Mouse (Mus musculus) CH12.LX (cell line): ENCODE results near the gene Jak2. TPM values are rescaled to one million over a fixed set of nuclear protein-coding genes. Genes with fewer than 3 reads are reported as not detected.
A peak's percentile ranks its signal among the peaks of the same experiment; 100 is the strongest.

Experiments
- DNase-seq: peaks from one replicate; pipeline ENCODE4 v3.0.0-alpha.2; 2013; ENCODE audit errors: extremely low read depth
- H3K27ac ChIP-seq: 2 replicates; pipeline ENCODE4 v1.5.1; 2012; ENCODE audit warnings: low read depth, mild to moderate bottlenecking, control low read depth, moderate library complexity; ENCODE audit not compliant: insufficient read depth
- H3K27me3 ChIP-seq: replicated peaks from 2 replicates; pipeline ENCODE3; 2012; ENCODE audit warnings: inconsistent platforms
- H3K36me3 ChIP-seq, 2 experiments: replicated peaks in 1 of 2; 2 replicates each; pipeline versions ENCODE3 to v1.6.1; 2012; ENCODE audit warnings: inconsistent platforms in 1 of 2, low read length in 1 of 2, mild to moderate bottlenecking in 1 of 2, mixed read lengths in 1 of 2, moderate library complexity in 1 of 2; ENCODE audit not compliant: control insufficient read depth in 1 of 2, insufficient read depth in 1 of 2
- H3K4me1 ChIP-seq, 2 experiments: 2 replicates each; pipeline ENCODE4 v1.6.1; 2012; ENCODE audit warnings: inconsistent platforms in 1 of 2, moderate library complexity in 1 of 2; ENCODE audit not compliant: insufficient read depth in 2 of 2, control insufficient read depth in 1 of 2
- H3K4me2 ChIP-seq: 2 replicates; pipeline ENCODE4 v1.6.1; 2012; ENCODE audit warnings: low read depth, mild to moderate bottlenecking, control low read depth; ENCODE audit not compliant: poor library complexity, insufficient read depth, severe bottlenecking
- H3K4me3 ChIP-seq, 3 experiments: fragments of 150-350 bp in 1 of 3; sonication (generic) in 1 of 3; replicated peaks in 1 of 3; 2 replicates each; pipeline versions ENCODE3 to v1.5.1; 2011 to 2012; ENCODE audit warnings: low read depth in 2 of 3, low read length in 2 of 3, mild to moderate bottlenecking in 2 of 3, moderate library complexity in 2 of 3, control low read depth in 1 of 3, improper control_type of control experiment in 1 of 3, inconsistent platforms in 1 of 3, mixed read lengths in 1 of 3; ENCODE audit not compliant: poor library complexity in 1 of 3
- H3K79me2 ChIP-seq: replicated peaks from 2 replicates; pipeline ENCODE4 v1.6.1; 2012; ENCODE audit warnings: mild to moderate bottlenecking, moderate library complexity; ENCODE audit not compliant: control insufficient read depth, poor library complexity, insufficient read depth, severe bottlenecking; ENCODE audit errors: extremely low read depth
- H3K9ac ChIP-seq: 2 replicates; pipeline ENCODE4 v1.6.1; 2012; ENCODE audit warnings: low read depth, mild to moderate bottlenecking, control low read depth, moderate library complexity; ENCODE audit not compliant: insufficient read depth
- H3K9me3 ChIP-seq: replicated peaks from 2 replicates; pipeline ENCODE3; 2012; ENCODE audit warnings: low read length, inconsistent platforms, mixed read lengths
- CHD1 ChIP-seq: IDR thresholded peaks from 2 replicates; pipeline ENCODE4 v1.6.1; 2012; ENCODE audit warnings: low read depth, low read length, improper control_type of control experiment, inconsistent platforms
- CTCF ChIP-seq, 2 experiments: IDR thresholded peaks in 1 of 2; conservative IDR thresholded peaks in 1 of 2; 2 replicates each; pipeline ENCODE4 v1.5.1; 2011 to 2012; ENCODE audit warnings: low read depth in 2 of 2, low read length in 2 of 2, improper control_type of control experiment in 1 of 2, inconsistent platforms in 1 of 2, mild to moderate bottlenecking in 1 of 2, moderate library complexity in 1 of 2
- E2F4 ChIP-seq: IDR thresholded peaks from 2 replicates; pipeline ENCODE4 v1.6.1; 2011; ENCODE audit warnings: low read depth, low read length, improper control_type of control experiment; ENCODE audit not compliant: insufficient replicate concordance
- ELF1 ChIP-seq: IDR thresholded peaks from 2 replicates; pipeline ENCODE4 v1.6.1; 2014; ENCODE audit warnings: low read depth, mild to moderate bottlenecking, inconsistent platforms, low read length, improper control_type of control experiment
- ETS1 ChIP-seq: conservative IDR thresholded peaks from 2 replicates; pipeline ENCODE4 v1.6.1; 2012; ENCODE audit warnings: low read depth, mild to moderate bottlenecking, inconsistent platforms, low read length, improper control_type of control experiment, moderate library complexity
- JUN ChIP-seq: IDR thresholded peaks from 2 replicates; pipeline ENCODE4 v1.6.1; 2011; ENCODE audit warnings: low read depth, mild to moderate bottlenecking, low read length, improper control_type of control experiment, moderate library complexity; ENCODE audit not compliant: insufficient read depth
- JUND ChIP-seq: conservative IDR thresholded peaks from 2 replicates; pipeline ENCODE4 v1.6.1; 2011; ENCODE audit warnings: low read depth, low read length, improper control_type of control experiment
- MXI1 ChIP-seq: IDR thresholded peaks from 2 replicates; pipeline ENCODE4 v1.6.1; 2011; ENCODE audit warnings: mild to moderate bottlenecking, low read depth, low read length, improper control_type of control experiment
- PAX5 ChIP-seq: IDR thresholded peaks from 2 replicates; pipeline ENCODE4 v1.6.1; 2012; ENCODE audit warnings: low read length, inconsistent platforms, mixed read lengths
- POLR2AphosphoS2 ChIP-seq: IDR thresholded peaks from 2 replicates; pipeline ENCODE4 v1.6.1; 2011; ENCODE audit warnings: low read depth, low read length, improper control_type of control experiment
- RAD21 ChIP-seq: IDR thresholded peaks from 2 replicates; pipeline ENCODE4 v1.6.1; 2011; ENCODE audit warnings: low read depth, mild to moderate bottlenecking, low read length, improper control_type of control experiment, moderate library complexity
- RCOR1 ChIP-seq: conservative IDR thresholded peaks from 2 replicates; pipeline ENCODE4 v1.6.1; 2012; ENCODE audit warnings: low read depth, mild to moderate bottlenecking, inconsistent platforms, low read length, improper control_type of control experiment
- SMC3 ChIP-seq: IDR thresholded peaks from 2 replicates; pipeline ENCODE4 v1.6.1; 2011; ENCODE audit warnings: low read depth, low read length, improper control_type of control experiment
- USF1 ChIP-seq: IDR thresholded peaks from 2 replicates; pipeline ENCODE4 v1.6.1; 2014; ENCODE audit warnings: low read depth, mild to moderate bottlenecking, inconsistent platforms, low read length, improper control_type of control experiment
- dilution Hi-C: fragments of 300-500 bp; cut with MboI; formaldehyde crosslinking; loops from 2 replicates; pipeline ENCODE4 v1.14.3; 2020; ENCODE audit warnings: low sequenced_read_pairs; ENCODE audit not compliant: extremely low pct_unique_long_range_greater_than_20kb, extremely low pct_ligation_motif_present
- in situ Hi-C: fragments of 300-500 bp; cut with MboI; formaldehyde crosslinking; loops from 3 replicates; pipeline ENCODE4 v1.14.3; 2019; ENCODE audit warnings: low sequenced_read_pairs, low pct_ligation_motif_present, low pct_unique_long_range_greater_than_20kb, mixed read lengths
- polyA plus RNA-seq: library from polyadenylated mRNA; unstranded; fragments of >175 nt; gene quantifications from 2 replicates; pipeline ENCODE4 v1.2.1, GENCODE M21; 2012; ENCODE audit warnings: low read depth; ENCODE audit not compliant: insufficient read length
- total RNA-seq, 2 experiments: library from RNA; depleted of rRNA; stranded (reverse); fragments of 300-350 nt in 1 of 2; fragments of >200 nt in 1 of 2; gene quantifications; 2 replicates each; pipeline ENCODE4 v1.2.3; 2012 to 2014

Jak2 gene
- total and polyA plus RNA-seq, 3 experiments, result 6.6 to 11.5 (median 8.4) TPM

- in situ Hi-C loops, result no loop called here
- Histone ChIP-seq H3K27ac (no peak overlapping the region), H3K9ac (no peak overlapping the region), H3K4me2 (no peak overlapping the region), H3K36me3 (no peaks in the 10 kb centered on the region), H3K4me1 (no peaks in the 10 kb centered on the region), H3K4me3 (no peak overlapping the region), H3K27me3 (peaks cover 17% of the 10 kb centered on the region), H3K9me3 (no peaks in the 10 kb centered on the region), H3K79me2 (no peaks in the 10 kb centered on the region)
- TF ChIP-seq SMC3 (peak; percentile 37), JUND (no peak), ETS1 (no peak), ELF1 (no peak), JUN (no peak), CTCF (conservative IDR thresholded peaks at IDR 0.05 in 1 of 2, IDR thresholded peaks at IDR 0.05 in 1 of 2; ENCODE audit: low read depth in 2 of 2, low read length in 2 of 2) (peak in 1 of 2 experiments; percentile 42; a peak in 2 of 4 replicates)
- dilution Hi-C loops, result no loop called here
- no peak for DNase-seq
Measured at GRCm38 (mm10) chr19:29336624-29337023, 85.0 kb downstream of the Jak2 start.

- Histone ChIP-seq H3K4me3 (no peak overlapping the region), H3K4me2 (no peak overlapping the region), H3K27me3 (no peaks in the 10 kb centered on the region), H3K9me3 (no peaks in the 10 kb centered on the region), H3K4me1 (peaks cover 3 to 12% of the 10 kb centered on the region in 2 experiments), H3K27ac (no peak overlapping the region), H3K79me2 (no peaks in the 10 kb centered on the region), H3K9ac (no peak overlapping the region), H3K36me3 (no peaks in the 10 kb centered on the region)
- no peak for DNase-seq
- in situ Hi-C loops, result no loop called here
- TF ChIP-seq E2F4 (no peak), PAX5 (no peak), ELF1 (no peak), CTCF (conservative IDR thresholded peaks at IDR 0.05 in 1 of 2, IDR thresholded peaks at IDR 0.05 in 1 of 2; ENCODE audit: low read depth in 2 of 2, low read length in 2 of 2) (no peak), MXI1 (no peak), RAD21 (no peak), JUND (no peak), ETS1 (no peak), POLR2AphosphoS2 (no peak), CHD1 (no peak), RCOR1 (no peak), SMC3 (no peak), USF1 (no peak)
- dilution Hi-C loops, result no loop called here
Measured at GRCm38 (mm10) chr19:29341029-29341428, 89.4 kb downstream of the Jak2 start.
